Comparison of ENCODE assay signal across 27 mouse cellular contexts in the genomic region with DNA sequence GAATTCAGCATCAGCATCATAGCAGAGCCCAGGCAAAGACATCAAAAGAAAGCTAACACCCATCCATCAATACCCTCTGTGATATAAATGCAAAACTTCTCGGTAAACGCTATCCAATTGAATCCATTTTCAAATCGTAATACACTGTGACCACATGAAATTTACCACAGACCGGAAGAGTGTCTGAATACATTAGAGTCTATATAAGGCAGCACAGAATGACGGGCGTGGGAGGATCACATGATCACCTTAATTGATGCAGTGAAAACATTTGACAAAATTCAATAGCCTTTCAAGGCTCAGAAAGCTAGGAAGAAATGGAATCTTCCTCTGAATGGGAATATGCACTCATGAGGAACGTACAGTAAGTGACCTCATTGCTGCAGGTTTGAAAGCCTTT. TPM values are rescaled to one million over a fixed set of nuclear protein-coding genes. Genes with fewer than 3 reads are reported as not detected.
"Had no signal": no experiment of that assay in that cellular context is flagged by ENCODE, and none has a peak within 500 bp of the region (broad histone marks: within the 10 kb centered on the region; RNA-seq: fewer than 3 reads in every experiment).

No protein-coding gene starts in this region.

- DNase-seq: kidney, adult 18-20 months; kidney, adult 9 months; kidney, postnatal 14 days; kidney, postnatal 4 days; liver, embryonic 13.5 days; lung, adult 2 months; lung, postnatal 14 days; lung, postnatal 4 days; midbrain, embryonic 14.5 days; retina, postnatal 1 day; thymus, adult 18-20 months; thymus, postnatal 14 days; thymus, postnatal 4 days had no signal

RNA-seq across cellular contexts. Expression of gene Olfr521, which starts 20.1 kb away (rescaled TPM):
- polyA plus RNA-seq: kidney, embryonic 16.5 days; limb, embryonic 11.5 days; limb, embryonic 14.5 days; liver, adult 2 months; liver, embryonic 13.5 days; liver, embryonic 16.5 days; lung, adult 2 months; lung, embryonic 16.5 days; midbrain, embryonic 11.5 days; midbrain, embryonic 14.5 days; midbrain, postnatal 0 days; neural tube, embryonic 11.5 days; neural tube, embryonic 14.5 days; small intestine, adult 2 months; spleen, adult 2 months; stomach, embryonic 16.5 days; testis, adult 2 months had no signal

RNA-seq across cellular contexts. Expression of gene Olfr520, which starts 53.3 kb away (rescaled TPM):
- polyA plus RNA-seq: kidney, embryonic 16.5 days; limb, embryonic 11.5 days; limb, embryonic 14.5 days; liver, adult 2 months; liver, embryonic 13.5 days; liver, embryonic 16.5 days; lung, adult 2 months; lung, embryonic 16.5 days; midbrain, embryonic 11.5 days; midbrain, embryonic 14.5 days; midbrain, postnatal 0 days; neural tube, embryonic 11.5 days; neural tube, embryonic 14.5 days; small intestine, adult 2 months; spleen, adult 2 months; stomach, embryonic 16.5 days had no signal
